Mouse (Mus musculus) testis, adult 2 months (tissue): ENCODE measurements around the gene Vcan.

Source experiments
- CTCF ChIP-seq: fragments of 200-500 bp; IDR thresholded peaks from 2 replicates; pipeline ENCODE4 v1.5.1; 2012; ENCODE audit warnings: low read depth, mild to moderate bottlenecking, inconsistent platforms, low read length, moderate library complexity; ENCODE audit not compliant: control insufficient read depth, insufficient read depth, insufficient replicate concordance
- POLR2A ChIP-seq: fragments of 200-500 bp; IDR thresholded peaks from 2 replicates; pipeline ENCODE4 v1.6.1; 2012; ENCODE audit warnings: low read depth, mild to moderate bottlenecking, inconsistent platforms, low read length, moderate library complexity; ENCODE audit not compliant: control insufficient read depth

- TF ChIP-seq POLR2A (no peak), CTCF (no peak)
Observed at GRCm38 (mm10) chr13:89766551-89766950, 24.2 kb upstream of the Vcan start.
